Mouse (Mus musculus): Measurements from ENCODE around the gene Eml6.
A peak's percentile ranks its signal among the peaks of the same experiment; 100 is the strongest.
"Not testable (repeated sequence)": the region's sequence is repeated elsewhere in the genome, so short reads cannot be mapped to it uniquely, and the experiment has no call there.

Gene Eml6

DNA sequence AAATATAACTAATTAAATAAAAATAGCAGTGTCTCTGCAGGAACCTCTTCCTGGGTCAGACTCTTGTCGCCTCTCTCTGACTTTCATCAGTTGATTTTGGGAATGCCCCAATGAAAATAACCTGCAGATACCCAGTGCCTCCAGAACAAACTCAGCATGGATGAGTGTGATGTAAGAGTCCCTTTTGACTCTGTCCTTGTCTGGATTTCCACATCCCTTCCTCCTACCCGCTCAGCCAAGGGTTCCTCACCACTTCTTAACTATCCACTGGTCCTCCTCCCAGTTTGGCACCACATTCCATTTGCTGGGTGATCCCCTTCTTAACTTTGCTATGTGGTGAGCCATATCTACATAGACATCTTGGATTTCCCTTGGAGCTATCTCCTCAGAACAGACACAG lies 235.0 kb downstream of the Eml6 start:
- DNase-seq (ENCODE audit: low read depth, low spot score): no peak

DNA sequence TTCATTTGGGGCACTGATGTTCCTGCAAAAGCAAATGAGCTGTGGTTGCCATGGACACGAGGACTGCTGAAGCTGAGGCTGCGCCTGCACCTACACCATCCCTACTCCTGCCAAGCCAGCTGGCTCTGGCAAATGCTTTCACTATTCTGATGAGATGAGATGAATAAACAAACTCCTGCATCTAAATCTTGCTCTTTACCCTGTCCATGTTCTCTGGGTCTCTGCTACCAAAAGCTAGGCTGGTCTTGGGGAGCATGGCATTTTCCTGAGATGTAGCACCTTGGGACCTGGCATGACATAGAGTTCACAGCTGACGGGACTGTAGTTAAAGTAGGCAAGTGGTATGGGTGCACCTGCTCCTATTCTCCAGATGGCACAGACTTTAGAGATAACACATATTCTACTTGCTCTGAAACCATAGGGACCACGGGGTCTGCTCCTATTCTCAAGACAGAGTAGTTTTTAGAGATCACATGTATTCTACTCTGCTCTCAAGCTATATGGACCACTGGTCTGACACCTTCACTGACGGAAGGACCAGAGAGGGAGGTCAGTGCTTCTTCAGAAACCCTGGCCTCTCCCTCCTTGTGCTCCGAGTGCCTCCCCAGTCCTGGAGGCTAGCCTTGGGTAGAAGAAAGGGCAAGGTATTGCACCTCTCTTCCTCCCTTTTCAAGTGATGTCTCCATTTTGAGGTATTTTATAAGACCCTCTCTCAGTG lies 236.8 kb downstream of the Eml6 start:
- no peak for DNase-seq (ENCODE audit: low read depth, low spot score)

DNA sequence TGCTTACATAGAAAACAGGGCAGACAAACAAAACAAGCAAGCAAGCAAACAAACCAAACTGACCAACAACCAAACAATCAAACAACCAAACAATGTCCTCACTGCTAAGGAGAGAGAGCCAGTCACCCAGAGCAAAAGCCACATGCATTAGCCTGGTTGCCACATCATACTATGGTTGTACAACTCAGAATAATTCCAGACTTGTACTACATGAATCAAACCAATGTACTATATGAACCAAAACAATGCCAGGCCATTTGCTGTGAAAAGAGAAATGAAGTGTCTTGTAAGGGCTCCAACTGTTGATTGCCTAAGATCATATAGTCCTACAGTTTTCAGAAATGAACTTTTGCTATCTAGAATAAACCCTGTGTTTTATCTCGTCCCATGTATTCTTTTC lies 237.3 kb downstream of the Eml6 start:
- no peak for DNase-seq (ENCODE audit: low read depth, low spot score)

DNA sequence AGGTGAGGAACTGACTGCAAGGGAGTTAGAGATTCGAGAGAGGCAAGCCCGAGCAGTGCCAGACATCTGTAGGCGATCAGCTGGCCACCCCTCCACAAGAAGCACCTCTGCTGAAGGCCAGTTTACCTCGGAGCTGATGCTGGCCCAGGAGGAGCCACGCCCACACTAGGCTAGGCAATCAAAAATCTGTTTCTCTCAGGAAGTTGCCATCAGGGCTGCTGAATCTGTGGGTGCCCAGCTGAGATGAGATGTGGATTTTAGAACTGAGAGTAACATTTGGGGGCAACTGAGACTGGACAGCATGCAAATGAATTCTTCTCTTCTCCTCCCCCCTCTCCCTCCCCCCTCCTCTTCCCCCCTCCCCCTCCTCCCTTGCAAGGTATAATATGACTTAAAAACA lies 238.4 kb downstream of the Eml6 start:
- DNase-seq (ENCODE audit: low read depth, low spot score): peak; percentile 27

DNA sequence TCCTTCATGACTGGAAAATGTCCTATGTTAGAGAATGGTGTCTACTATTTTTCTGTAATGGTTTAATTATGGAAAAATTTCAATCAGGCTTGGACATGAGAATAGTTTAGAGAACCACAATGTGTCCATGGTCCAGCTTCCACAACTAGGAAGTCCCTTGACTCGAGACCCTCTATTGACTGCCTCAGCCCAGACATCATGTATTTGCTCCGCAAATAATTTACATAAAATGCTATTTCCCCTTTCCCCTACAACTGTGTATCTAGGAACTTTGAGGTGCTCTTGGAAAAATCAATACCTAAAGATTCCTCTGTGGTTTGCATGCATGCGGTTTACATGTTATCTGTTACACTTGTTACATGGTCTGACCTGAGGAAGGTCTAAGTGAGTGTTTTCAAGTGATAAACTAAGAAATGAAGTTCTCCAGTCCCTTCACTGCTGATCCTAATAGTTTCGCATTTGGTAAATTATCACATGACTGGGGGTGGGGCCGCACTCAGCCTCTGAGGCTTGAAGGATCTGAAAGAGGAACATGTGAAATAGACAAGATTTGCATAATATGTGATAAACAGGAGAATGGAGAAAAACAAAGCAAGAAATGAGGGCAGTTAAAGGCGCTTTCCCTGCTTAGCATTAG lies 239.1 kb downstream of the Eml6 start:
- DNase-seq (ENCODE audit: low read depth, low spot score): no peak

DNA sequence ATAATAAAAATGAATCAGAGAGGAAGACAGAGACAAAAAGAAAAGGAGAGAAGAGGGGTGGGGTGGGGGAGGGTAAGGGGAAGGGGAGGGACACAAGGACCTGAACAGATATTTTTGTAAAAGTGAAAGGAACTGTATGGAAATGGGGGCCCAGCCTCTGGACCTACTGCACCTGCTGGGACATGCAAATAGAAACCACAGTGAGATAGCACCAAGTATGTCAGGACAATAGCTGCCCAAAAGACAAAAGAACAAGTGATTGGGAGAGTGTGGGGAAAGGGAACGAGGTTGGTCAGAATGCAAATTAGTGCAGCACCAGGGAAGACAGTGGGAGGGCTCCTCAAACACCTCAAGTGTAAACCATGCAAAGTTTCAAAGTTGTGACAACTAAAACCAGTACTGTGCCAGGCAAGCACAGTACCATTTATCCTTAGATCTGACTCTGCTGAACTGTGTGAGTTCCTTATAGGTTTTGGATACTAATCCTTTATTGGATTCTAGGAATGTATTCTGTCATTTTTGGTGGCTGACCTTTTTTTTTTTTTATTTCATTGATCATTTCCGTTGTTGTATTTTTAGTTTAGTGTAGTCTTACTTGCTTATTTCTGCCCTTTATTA lies 246.3 kb downstream of the Eml6 start:
- no peak for DNase-seq (ENCODE audit: low read depth, low spot score)

DNA sequence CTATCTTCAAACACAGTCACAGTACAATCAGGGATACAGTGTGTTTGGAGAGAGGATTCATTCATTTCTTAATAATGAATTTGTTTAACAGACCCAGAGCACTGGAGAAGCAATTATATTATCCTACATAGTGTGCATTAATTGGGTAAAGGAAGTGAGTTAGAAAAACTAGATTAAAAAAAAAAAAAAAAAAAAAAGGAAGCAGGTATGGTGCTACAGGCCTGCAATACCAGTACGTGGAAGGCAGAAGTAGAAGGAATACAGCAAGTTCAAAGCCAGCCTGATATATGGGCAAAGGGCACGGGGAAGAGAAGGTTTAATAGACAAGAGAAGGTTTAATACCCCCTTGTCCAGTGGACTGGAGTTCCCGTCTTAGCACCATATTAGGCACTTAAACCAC lies 246.9 kb downstream of the Eml6 start:
- DNase-seq (ENCODE audit: low read depth, low spot score): no peak

DNA sequence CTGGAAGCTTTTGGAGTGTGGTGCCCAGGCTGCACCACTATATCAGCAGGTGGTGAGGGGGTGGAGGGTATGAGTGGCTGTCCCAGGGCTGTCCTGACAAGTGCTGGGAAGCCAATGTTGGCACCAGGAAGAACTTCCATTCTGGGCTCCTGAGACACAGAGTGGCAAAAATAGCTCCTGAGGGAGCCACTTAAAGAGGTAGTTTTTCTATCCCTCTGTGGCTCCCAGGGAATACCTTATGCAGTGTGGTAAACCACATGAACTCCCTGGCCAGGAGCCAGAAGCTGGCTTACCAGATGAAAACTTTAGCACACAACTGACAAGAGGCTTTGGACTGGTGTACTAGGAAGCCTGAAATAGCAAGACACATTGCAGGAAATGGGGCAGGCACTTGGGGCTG lies 247.9 kb downstream of the Eml6 start:
- DNase-seq (ENCODE audit: low read depth, low spot score): peak; percentile 73

DNA sequence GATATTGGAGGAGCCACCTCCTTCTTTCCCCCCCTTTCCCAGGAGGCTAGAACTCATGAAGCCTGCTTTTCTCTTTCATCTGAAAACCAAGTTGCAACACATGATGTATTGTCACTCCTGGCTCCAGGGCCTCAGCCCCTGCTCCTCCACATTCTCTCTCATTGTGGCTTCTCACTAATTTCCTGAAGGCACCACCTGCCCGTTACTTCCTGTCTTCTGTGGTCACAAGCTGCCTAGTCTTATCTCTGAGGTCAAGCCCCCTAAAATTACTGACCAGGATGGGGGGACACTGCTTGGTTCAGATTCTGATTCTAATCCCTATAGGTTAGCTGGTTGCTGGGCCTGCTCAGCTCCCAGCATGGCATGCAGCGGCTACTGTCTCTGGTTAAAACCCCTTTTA lies 251.1 kb downstream of the Eml6 start:
- no peak for DNase-seq (ENCODE audit: low read depth, low spot score)

DNA sequence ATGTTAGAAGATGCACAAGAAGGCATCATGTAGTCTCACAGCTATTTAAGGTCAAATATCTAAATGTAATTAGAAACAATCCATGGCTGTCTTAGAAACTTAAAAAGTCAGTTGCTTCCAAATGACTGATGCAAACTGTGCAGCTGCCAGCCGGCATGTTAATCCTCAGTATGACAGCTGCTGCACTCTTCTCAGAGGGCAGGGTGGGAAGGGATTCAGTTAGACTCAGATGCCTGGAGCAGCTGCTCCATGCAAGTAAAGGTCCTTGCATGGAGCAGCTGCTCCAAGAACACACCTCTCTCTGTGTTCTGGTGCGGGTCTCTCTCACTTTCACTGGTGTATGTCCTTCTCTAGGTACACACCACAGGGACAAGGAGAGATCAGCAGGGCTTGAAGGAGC lies 251.5 kb downstream of the Eml6 start:
- DNase-seq (ENCODE audit: low read depth, low spot score): no peak

DNA sequence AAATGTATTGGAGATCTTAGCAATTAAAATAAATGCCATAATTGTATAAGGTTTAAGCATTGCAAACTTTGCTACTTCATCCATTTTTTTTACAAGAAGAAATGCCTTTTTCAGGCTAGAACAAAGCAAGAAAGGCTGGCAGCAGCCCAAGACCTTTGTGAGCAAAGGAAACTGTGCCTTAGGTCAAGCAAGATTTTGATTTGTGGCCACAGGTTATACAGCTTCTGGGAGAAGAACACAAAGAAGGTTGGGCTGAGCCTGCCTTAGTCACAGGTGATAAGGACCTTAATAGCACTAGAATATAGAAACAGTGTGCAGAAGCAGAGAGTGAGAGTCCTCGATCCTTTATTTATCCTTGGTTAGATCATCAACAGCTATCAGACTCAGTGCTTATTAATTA lies 253.6 kb downstream of the Eml6 start:
- peak; percentile 27 for DNase-seq (ENCODE audit: low read depth, low spot score)

DNA sequence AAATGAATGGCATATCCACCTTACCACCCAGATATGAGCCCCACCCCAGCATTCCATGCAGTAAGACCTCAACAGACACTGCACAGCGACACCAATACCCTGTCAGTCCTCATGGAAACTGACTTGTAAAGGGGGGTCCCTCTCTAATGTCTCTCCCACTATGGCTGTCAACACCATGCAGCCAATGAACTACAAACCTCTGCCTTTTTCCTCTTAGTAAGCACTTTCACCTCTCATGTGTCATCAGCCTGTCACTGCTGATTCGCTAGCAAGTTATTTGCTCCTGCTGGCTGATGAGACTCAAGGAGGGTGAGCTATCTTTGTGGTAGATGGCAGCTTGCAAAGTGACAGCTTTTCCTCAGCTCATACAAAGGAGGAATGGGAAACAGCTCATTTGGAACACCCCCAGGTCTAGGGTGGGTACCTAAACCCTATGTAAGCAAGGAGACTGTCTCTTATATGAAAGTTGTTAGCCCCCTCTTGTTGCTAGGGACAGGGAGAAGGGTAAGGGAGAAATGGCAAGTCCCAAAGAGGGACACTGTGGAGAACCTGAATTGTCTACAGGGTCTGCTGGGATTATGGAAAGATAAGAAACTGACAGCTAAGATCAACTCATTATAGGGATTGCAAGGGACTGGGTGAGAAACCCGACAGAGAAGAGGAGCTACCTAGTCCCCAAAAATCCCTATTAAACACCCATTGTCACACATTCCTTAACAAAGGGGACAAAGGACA lies 255.0 kb downstream of the Eml6 start:
- DNase-seq (ENCODE audit: low read depth, low spot score): peak; percentile 55

DNA sequence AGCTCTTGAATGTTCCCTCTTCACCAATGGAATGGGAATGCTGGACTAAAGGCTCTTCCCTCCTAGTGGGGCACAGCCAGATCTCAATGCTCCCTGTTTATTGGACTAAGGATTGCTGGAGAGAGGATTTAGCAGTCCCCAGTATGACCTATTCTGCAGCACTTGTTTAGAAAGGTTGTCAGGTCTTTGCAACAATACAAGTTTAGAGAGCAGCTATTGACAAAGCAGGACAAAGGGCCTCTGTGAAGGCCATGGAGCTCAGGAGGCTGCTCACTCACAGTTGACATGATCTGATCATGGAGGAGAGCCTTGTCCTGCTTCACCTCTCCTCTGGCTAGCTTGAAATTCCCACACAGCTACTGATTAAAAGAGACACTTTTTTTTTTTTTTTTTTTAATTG lies 257.3 kb downstream of the Eml6 start:
- DNase-seq (ENCODE audit: low read depth, low spot score): no peak

DNA sequence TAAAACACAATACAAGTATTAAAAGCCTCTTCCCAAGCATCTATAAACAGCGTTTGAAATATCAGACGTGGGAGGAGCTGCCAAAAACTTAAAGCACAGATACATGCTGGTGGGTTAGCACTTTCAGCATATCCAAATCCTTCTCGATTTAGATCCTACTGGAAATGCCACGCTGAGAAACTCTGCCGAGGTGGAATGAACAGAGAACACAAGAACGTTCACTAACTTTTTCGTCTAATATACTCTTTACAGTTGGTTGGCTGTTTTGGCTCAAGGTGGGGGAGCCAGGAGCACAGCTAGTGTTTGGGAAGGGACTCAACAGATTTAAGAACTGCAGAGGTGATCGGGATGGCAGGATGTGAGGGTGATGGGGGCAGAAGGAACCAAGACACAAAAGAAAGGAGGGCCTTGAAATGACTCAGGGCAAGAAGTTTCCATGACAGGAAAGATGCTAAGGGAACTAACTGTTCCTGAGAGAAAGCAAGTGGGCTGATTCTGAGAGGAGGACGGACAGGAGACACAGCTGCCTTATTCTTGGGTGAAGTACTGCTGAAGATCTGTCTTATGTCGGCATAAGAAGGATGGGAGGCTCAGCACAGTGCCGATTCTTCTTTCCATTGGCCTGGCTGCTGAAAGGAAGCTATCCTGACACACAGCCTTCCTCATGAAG lies 259.4 kb downstream of the Eml6 start:
- DNase-seq (ENCODE audit: low read depth, low spot score): no peak

DNA sequence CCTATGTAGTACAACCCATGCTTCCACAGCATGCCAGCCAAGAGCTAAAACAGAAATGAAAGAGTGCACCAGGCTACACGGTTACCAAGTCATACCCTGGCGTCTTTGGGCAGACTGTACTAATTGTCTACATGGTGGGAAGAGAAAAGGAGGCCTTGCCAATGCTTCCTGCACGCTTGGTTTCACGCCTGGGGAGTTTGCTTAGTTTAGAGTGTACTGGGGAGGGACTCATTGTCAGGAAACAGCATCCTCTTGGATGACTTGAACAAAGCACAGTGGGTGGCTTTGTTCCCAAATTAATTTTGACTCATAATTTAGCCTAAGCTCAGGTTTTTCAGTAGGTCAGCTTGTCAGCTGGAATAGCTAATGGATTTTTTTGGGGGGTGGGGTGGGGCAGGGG lies 260.8 kb downstream of the Eml6 start:
- no peak for DNase-seq (ENCODE audit: low read depth, low spot score)

DNA sequence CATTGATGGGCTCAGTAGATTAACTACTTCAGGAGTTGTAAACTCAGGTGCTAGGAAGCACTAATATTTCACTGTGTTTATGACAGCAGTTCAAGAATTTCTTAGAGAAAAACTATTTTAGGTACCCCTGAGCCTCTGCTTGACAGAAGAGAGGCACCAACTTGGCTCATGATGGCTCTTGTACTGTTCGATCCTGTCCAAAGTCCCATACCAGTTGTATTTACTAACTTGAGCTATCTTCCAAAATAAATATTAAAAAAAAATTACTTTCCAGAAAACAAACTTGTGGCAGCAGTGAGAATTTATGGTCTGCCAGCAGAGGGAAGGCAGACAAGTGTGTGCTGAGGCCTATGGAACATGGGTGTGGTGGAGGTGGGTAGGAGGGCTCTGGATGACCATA lies 263.1 kb downstream of the Eml6 start:
- no peak for DNase-seq (ENCODE audit: low read depth, low spot score)

DNA sequence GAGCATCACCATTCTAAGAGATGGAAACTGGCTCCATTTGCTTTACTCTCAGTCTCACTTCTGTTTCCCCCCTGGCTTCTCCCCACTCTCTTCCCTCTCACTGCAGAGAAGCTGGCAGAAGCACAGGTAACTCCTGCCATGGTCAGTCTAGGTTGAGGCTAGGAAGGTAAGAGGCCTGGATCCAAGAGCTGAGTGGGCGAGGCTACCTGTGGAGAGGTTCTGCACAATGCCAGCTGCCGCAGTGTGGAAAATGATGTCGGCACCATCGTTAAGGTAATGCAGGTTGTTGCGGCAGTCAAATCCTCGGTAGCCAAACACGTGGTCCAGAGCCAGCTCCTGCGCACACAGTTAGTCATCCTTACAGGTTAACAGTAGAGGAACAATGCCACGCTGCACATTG lies 264.4 kb downstream of the Eml6 start:
- no peak for DNase-seq (ENCODE audit: low read depth, low spot score)

DNA sequence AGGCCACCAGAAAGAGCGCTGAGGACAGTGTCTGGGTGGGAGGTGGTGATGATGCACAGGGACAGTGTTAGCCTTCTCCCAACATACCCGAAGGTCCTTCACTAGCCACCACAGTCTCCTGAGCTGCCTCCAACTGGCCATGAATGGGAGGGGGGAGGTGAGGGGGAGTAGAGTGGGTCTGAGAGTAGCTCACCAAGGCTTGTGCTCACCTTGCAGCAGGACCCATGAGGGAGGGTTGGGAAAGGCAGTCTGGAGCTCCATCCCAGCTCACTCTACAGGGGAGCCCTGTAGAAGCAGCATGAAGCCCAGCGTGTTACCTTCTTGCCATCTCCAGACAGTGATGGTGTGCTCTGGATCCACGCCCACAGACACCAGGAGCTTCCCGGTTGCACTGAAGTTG lies 267.2 kb downstream of the Eml6 start:
- no peak for DNase-seq (ENCODE audit: low read depth, low spot score)

DNA sequence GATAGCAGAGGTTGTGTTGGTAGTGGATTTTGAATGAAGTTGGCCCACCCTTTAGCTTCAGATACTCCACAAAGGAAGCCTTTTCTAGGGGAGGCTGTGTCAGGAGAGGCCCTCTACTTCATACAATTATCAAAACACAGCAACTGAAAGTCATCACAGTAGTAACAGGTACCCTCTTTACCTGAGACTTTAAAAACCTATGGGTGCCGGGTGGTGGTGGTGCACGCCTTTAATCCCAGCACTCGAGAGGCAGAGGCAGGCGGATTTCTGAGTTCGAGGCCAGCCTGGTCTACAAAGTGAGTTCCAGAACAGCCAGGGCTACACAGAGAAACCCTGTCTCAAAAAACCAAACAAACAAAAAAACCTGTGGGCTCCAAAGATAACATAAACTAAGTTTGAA lies 269.8 kb downstream of the Eml6 start:
- not testable (repeated sequence) for DNase-seq (ENCODE audit: low read depth, low spot score)

DNA sequence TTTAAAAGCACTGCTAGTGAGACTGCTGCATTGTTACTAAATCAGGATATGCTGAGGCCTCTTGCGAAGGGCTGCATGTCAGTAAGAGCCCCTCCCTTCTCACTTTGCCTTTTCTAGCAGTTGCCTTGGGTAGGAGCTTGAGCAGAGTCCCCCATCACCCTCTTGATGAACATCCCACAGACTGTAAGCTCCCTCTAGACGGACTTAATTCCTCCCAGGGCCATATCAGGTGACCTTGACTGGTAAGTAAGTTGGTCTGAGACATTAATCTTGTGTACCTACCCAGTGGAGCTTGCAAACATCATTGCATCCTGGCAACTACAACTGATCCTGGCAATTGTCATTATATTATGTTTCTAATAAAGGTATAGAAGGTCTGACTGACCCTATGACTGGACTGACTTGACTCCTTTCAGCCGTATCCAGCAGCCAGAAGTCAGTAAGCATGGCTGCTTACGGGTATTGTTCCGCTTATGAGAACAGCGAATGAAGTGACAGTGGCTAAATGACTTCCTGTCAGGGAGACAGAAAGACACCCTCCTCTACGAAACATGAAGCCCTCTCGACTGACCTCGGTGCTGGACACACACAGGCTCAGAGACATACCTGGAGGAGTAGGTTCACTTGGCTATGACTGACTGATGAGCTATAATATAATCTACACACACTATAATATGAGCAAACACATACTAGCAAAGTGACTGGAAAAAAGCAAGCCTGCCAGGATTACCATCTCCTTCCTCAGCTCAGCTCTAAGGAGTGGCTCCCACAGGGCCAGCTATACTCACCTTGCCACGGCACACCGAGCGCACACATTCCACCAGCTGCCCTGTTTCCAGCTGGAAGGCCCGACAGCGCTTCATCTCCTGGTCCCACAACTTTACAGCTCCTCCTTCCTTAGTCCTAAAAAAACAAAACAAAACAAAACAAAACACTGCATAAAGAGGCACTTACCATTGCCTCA lies 273.9 kb downstream of the Eml6 start:
- no peak for DNase-seq (ENCODE audit: low read depth, low spot score)

DNA sequence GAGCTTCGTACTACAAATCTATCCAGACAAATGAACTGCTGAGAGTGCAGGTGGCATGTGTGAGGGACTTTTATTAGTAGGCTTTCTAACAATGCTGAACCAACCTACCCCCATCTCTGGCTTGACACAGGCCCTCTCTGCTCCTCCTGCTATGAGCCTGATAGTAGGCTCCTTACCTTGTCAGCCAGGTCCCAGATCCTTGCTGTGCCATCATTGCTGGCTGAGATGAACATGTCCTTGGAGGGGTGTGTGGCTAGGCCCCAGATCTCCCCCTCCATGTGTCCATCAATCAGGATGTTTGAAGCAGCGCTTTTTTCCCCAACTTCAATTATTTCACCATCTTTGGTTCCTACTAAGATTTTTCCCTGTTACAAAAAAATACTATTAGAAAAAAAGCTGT lies 274.8 kb downstream of the Eml6 start:
- no peak for DNase-seq (ENCODE audit: low read depth, low spot score)

All from 3T3-L1 (cell line).